Mouse (Mus musculus): Measurements from ENCODE around the gene Odf4. TPM values are rescaled to one million over a fixed set of nuclear protein-coding genes. Genes with fewer than 3 reads are reported as not detected.

Odf4 gene
- polyA plus RNA-seq, 1 experiment from 2014 or later = not detected

DNA sequence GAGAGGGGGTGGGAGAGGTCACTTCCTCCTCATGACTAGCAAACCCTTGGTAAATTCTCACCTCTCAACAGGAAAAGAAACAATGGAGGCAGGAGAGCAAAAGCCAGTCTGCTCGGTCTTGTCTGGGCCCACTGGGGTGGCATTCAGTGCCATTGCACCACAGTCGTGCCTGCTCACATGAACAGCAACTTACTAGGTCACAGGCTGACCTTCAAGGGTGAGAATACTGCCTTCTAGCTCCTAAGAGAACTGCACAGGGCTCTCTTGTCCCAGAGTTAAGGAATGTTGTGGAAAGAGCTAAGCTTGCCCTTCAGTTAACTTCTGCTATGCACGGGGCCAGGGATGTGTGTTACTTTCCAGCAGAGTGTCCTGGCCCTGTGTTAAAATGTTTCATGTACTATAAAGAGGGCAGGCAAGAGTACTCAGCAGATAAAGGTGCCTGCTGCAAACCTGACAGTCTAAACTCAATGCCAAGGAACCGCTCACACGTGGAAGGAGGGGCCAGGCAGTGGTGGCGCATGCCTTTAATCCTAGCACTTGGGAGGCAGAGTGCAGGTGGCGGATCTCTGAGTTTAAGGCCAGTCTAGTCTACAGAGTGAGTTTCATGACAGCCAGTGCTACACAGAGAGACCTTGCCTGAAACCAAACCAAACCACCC is 17.9 kb downstream of the Odf4 start:
- Histone ChIP-seq H3K4me3 (ENCODE audit: low read depth, low read length) (no peak overlapping the region), H3K4me1 (ENCODE audit: control insufficient read depth, low read depth, low read length) (no peaks in the 10 kb centered on the region), H3K9me3 (replicated peaks; ENCODE audit: control insufficient read depth, low read length) (no peaks in the 10 kb centered on the region), H3K4me2 (ENCODE audit: low read depth, low read length) (no peak overlapping the region), H3K27ac (ENCODE audit: low read length) (no peak overlapping the region), H3K36me3 (ENCODE audit: control insufficient read depth, insufficient read depth) (peaks cover 22% of the 10 kb centered on the region), H3K27me3 (ENCODE audit: control insufficient read depth, insufficient read depth, low read depth, low read length) (peaks cover 10% of the 10 kb centered on the region), H3K9ac (ENCODE audit: low read depth, low read length) (no peak overlapping the region)
- WGBS (ENCODE audit: insufficient replicate concordance) = 55% methylated on average over 7 of the region's 7 CpGs
- ATAC-seq (ENCODE audit: low read depth) = no peak

GRCm38 (mm10) chr11:68907251-68907650 is 19.6 kb downstream of the Odf4 start:
- no peaks in the 10 kb centered on the region for H3K9me3 ChIP-seq (replicated peaks; ENCODE audit: control insufficient read depth, low read length)
- peaks cover 9% of the 10 kb centered on the region for H3K27me3 ChIP-seq (ENCODE audit: control insufficient read depth, insufficient read depth, low read depth, low read length)
- H3K4me3 ChIP-seq (ENCODE audit: low read depth, low read length) = no peak overlapping the region
- peaks cover 8% of the 10 kb centered on the region for H3K4me1 ChIP-seq (ENCODE audit: control insufficient read depth, low read depth, low read length)
- H3K4me2 ChIP-seq (ENCODE audit: low read depth, low read length) = no peak overlapping the region
- 69% methylated on average over 3 of the region's 3 CpGs for WGBS (ENCODE audit: insufficient replicate concordance)
- H3K9ac ChIP-seq (ENCODE audit: low read depth, low read length) = no peak overlapping the region
- no peak for ATAC-seq (ENCODE audit: low read depth)
- H3K36me3 ChIP-seq (ENCODE audit: control insufficient read depth, insufficient read depth) = peaks cover 35% of the 10 kb centered on the region
- no peak overlapping the region for H3K27ac ChIP-seq (ENCODE audit: low read length)

DNA sequence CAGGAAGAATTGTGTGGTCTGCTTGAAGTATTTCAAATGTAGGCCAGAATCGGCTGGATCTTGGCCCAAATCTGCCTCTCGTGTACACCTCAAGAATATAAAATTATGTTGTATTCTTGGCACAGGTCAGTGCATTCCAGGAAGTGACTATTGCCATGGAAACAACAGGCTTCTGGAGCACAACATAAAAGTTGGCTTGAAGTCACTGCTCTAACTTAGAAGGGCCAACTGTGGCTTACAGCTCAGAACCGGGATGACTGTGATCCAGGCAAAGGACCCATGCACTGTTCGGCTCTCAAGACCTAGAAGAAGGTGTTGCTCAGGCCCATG is 20.5 kb downstream of the Odf4 start:
- H3K27me3 ChIP-seq (ENCODE audit: control insufficient read depth, insufficient read depth, low read depth, low read length) = peaks cover 3% of the 10 kb centered on the region; the same call in 1 of the 2 replicates
- H3K9me3 ChIP-seq (replicated peaks; ENCODE audit: control insufficient read depth, low read length) = no peaks in the 10 kb centered on the region
- H3K4me1 ChIP-seq (ENCODE audit: control insufficient read depth, low read depth, low read length) = peaks cover 8% of the 10 kb centered on the region
- peaks cover 35% of the 10 kb centered on the region for H3K36me3 ChIP-seq (ENCODE audit: control insufficient read depth, insufficient read depth)
- no peak for ATAC-seq (ENCODE audit: low read depth)
- no peak overlapping the region for H3K27ac ChIP-seq (ENCODE audit: low read length)
- no peak overlapping the region for H3K9ac ChIP-seq (ENCODE audit: low read depth, low read length)
- 60% methylated on average over 4 of the region's 4 CpGs for WGBS (ENCODE audit: insufficient replicate concordance)
- no peak overlapping the region for H3K4me2 ChIP-seq (ENCODE audit: low read depth, low read length)
- no peak overlapping the region for H3K4me3 ChIP-seq (ENCODE audit: low read depth, low read length)

- H3K9ac ChIP-seq (ENCODE audit: low read depth, low read length) = no peak overlapping the region
- peaks cover 12% of the 10 kb centered on the region for H3K4me1 ChIP-seq (ENCODE audit: control insufficient read depth, low read depth, low read length)
- H3K27me3 ChIP-seq (ENCODE audit: control insufficient read depth, insufficient read depth, low read depth, low read length) = no peaks in the 10 kb centered on the region
- H3K4me3 ChIP-seq (ENCODE audit: low read depth, low read length) = no peak overlapping the region
- H3K27ac ChIP-seq (ENCODE audit: low read length) = no peak overlapping the region
- peaks cover 35% of the 10 kb centered on the region for H3K36me3 ChIP-seq (ENCODE audit: control insufficient read depth, insufficient read depth)
- no peak for ATAC-seq (ENCODE audit: low read depth)
- no peaks in the 10 kb centered on the region for H3K9me3 ChIP-seq (replicated peaks; ENCODE audit: control insufficient read depth, low read length)
- no peak overlapping the region for H3K4me2 ChIP-seq (ENCODE audit: low read depth, low read length)
- 79% methylated on average over 9 of the region's 9 CpGs for WGBS (ENCODE audit: insufficient replicate concordance)
These were observed 21.0 kb downstream of the Odf4 start for GRCm38 (mm10) chr11:68905665-68906460.

- no peak for ATAC-seq (ENCODE audit: low read depth)
- peaks cover 14% of the 10 kb centered on the region for H3K4me1 ChIP-seq (ENCODE audit: control insufficient read depth, low read depth, low read length)
- no peak overlapping the region for H3K4me3 ChIP-seq (ENCODE audit: low read depth, low read length)
- WGBS (ENCODE audit: insufficient replicate concordance) = 83% methylated on average over 3 of the region's 3 CpGs
- no peaks in the 10 kb centered on the region for H3K27me3 ChIP-seq (ENCODE audit: control insufficient read depth, insufficient read depth, low read depth, low read length)
- H3K4me2 ChIP-seq (ENCODE audit: low read depth, low read length) = no peak overlapping the region
- no peak overlapping the region for H3K27ac ChIP-seq (ENCODE audit: low read length)
- H3K9me3 ChIP-seq (replicated peaks; ENCODE audit: control insufficient read depth, low read length) = no peaks in the 10 kb centered on the region
- H3K9ac ChIP-seq (ENCODE audit: low read depth, low read length) = no peak overlapping the region
- H3K36me3 ChIP-seq (ENCODE audit: control insufficient read depth, insufficient read depth) = peaks cover 35% of the 10 kb centered on the region
These were observed 21.7 kb downstream of the Odf4 start for GRCm38 (mm10) chr11:68905138-68905531.

- no peak overlapping the region for H3K4me3 ChIP-seq (ENCODE audit: low read depth, low read length)
- WGBS (ENCODE audit: insufficient replicate concordance) = 78% methylated on average over 8 of the region's 8 CpGs
- H3K9ac ChIP-seq (ENCODE audit: low read depth, low read length) = no peak overlapping the region
- H3K4me1 ChIP-seq (ENCODE audit: control insufficient read depth, low read depth, low read length) = peaks cover 18% of the 10 kb centered on the region
- no peak for ATAC-seq (ENCODE audit: low read depth)
- no peak overlapping the region for H3K27ac ChIP-seq (ENCODE audit: low read length)
- H3K36me3 ChIP-seq (ENCODE audit: control insufficient read depth, insufficient read depth) = peaks cover 35% of the 10 kb centered on the region
- H3K27me3 ChIP-seq (ENCODE audit: control insufficient read depth, insufficient read depth, low read depth, low read length) = no peaks in the 10 kb centered on the region
- H3K4me2 ChIP-seq (ENCODE audit: low read depth, low read length) = no peak overlapping the region
- no peaks in the 10 kb centered on the region for H3K9me3 ChIP-seq (replicated peaks; ENCODE audit: control insufficient read depth, low read length)
These were observed 22.3 kb downstream of the Odf4 start for GRCm38 (mm10) chr11:68904375-68905137.

- no peak overlapping the region for H3K27ac ChIP-seq (ENCODE audit: low read length)
- H3K27me3 ChIP-seq (ENCODE audit: control insufficient read depth, insufficient read depth, low read depth, low read length) = no peaks in the 10 kb centered on the region
- WGBS (ENCODE audit: insufficient replicate concordance) = 66% methylated on average over 2 of the region's 2 CpGs
- no peak overlapping the region for H3K4me2 ChIP-seq (ENCODE audit: low read depth, low read length)
- H3K9me3 ChIP-seq (replicated peaks; ENCODE audit: control insufficient read depth, low read length) = no peaks in the 10 kb centered on the region
- H3K9ac ChIP-seq (ENCODE audit: low read depth, low read length) = no peak overlapping the region
- H3K4me1 ChIP-seq (ENCODE audit: control insufficient read depth, low read depth, low read length) = peaks cover 26% of the 10 kb centered on the region
- no peak for ATAC-seq (ENCODE audit: low read depth)
- peaks cover 35% of the 10 kb centered on the region for H3K36me3 ChIP-seq (ENCODE audit: control insufficient read depth, insufficient read depth)
- H3K4me3 ChIP-seq (ENCODE audit: low read depth, low read length) = no peak overlapping the region
These were observed 23.1 kb downstream of the Odf4 start for GRCm38 (mm10) chr11:68903775-68904174.

GRCm38 (mm10) chr11:68902823-68903222 is 24.1 kb downstream of the Odf4 start:
- peaks cover 35% of the 10 kb centered on the region for H3K36me3 ChIP-seq (ENCODE audit: control insufficient read depth, insufficient read depth)
- H3K27ac ChIP-seq (ENCODE audit: low read length) = no peak overlapping the region
- H3K4me2 ChIP-seq (ENCODE audit: low read depth, low read length) = peak overlapping the region; percentile 72
- H3K9me3 ChIP-seq (replicated peaks; ENCODE audit: control insufficient read depth, low read length) = no peaks in the 10 kb centered on the region
- 55% methylated on average over 5 of the region's 5 CpGs for WGBS (ENCODE audit: insufficient replicate concordance)
- peak overlapping the region; percentile 82 for H3K4me3 ChIP-seq (ENCODE audit: low read depth, low read length)
- no peaks in the 10 kb centered on the region for H3K27me3 ChIP-seq (ENCODE audit: control insufficient read depth, insufficient read depth, low read depth, low read length)
- H3K9ac ChIP-seq (ENCODE audit: low read depth, low read length) = peak overlapping the region; percentile 84; the same call in 1 of the 2 replicates
- no peak for ATAC-seq (ENCODE audit: low read depth)
- peaks cover 34% of the 10 kb centered on the region for H3K4me1 ChIP-seq (ENCODE audit: control insufficient read depth, low read depth, low read length)

DNA sequence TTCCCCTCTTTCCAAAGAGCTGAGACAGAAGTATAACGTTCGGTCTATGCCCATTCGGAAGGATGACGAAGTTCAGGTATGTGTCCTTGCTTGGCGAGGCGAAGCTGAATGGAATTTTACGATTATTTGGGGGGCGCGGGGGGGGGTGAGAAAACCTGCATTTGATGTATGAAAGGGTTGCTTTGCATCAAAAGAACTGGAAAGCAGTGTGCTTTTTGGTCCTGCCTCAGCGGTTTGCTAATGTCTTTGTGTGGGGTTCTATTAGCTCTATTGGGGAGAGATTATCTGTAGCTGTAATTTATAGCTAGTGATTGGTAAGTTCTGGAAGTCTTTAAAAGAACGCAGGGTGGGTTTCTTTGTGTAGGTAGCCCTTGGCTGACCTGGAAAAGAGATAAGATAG is 24.5 kb downstream of the Odf4 start:
- H3K27me3 ChIP-seq (ENCODE audit: control insufficient read depth, insufficient read depth, low read depth, low read length) = no peaks in the 10 kb centered on the region
- peak overlapping the region; percentile 72 for H3K4me2 ChIP-seq (ENCODE audit: low read depth, low read length)
- H3K27ac ChIP-seq (ENCODE audit: low read length) = no peak overlapping the region
- WGBS (ENCODE audit: insufficient replicate concordance) = under 1% methylated on average over 11 of the region's 11 CpGs
- H3K4me1 ChIP-seq (ENCODE audit: control insufficient read depth, low read depth, low read length) = peaks cover 38% of the 10 kb centered on the region
- peak overlapping the region; percentile 82 for H3K4me3 ChIP-seq (ENCODE audit: low read depth, low read length)
- peak overlapping the region; percentile 84 for H3K9ac ChIP-seq (ENCODE audit: low read depth, low read length)
- H3K9me3 ChIP-seq (replicated peaks; ENCODE audit: control insufficient read depth, low read length) = no peaks in the 10 kb centered on the region
- ATAC-seq (ENCODE audit: low read depth) = no peak
- peaks cover 35% of the 10 kb centered on the region for H3K36me3 ChIP-seq (ENCODE audit: control insufficient read depth, insufficient read depth)
